Mouse (Mus musculus): ENCODE data around the gene Tmbim6. TPM values are rescaled to one million over a fixed set of nuclear protein-coding genes. Genes with fewer than 3 reads are reported as not detected.

The Tmbim6 gene
- total RNA-seq, 4 experiments from 2014 or later = 442 to 837 (median 596) TPM

- no peak for DNase-seq
These were observed 60.6 kb downstream of the Tmbim6 start for GRCm38 (mm10) chr15:99453153-99453900.

GRCm38 (mm10) chr15:99454585-99455279 lies 62.0 kb downstream of the Tmbim6 start:
- DNase-seq = no peak

- DNase-seq = no peak
These were observed 62.7 kb downstream of the Tmbim6 start for GRCm38 (mm10) chr15:99455415-99455814.

- no peak for DNase-seq
These were observed 63.8 kb downstream of the Tmbim6 start for GRCm38 (mm10) chr15:99456338-99456962.

- peak; percentile 69 for DNase-seq
These were observed 64.4 kb downstream of the Tmbim6 start for GRCm38 (mm10) chr15:99456963-99457605.

GRCm38 (mm10) chr15:99457606-99458401 lies 65.1 kb downstream of the Tmbim6 start, which contains the start of gene Nckap5l:
TSS of gene Nckap5l (minus strand) at chr15:99457748.
- peak; percentile 92 for DNase-seq

Other genes with a start within 250 kb of the Tmbim6 start
- 1 to 10 TPM in 3 of 4 experiments, under 1 TPM in 1; 0.70 to 1.9 (median 1.5) TPM for gene Kcnh3, start 168.0 kb upstream of the Tmbim6 start, total RNA-seq (2022)
- gene Mcrs1, start 140.9 kb upstream of the Tmbim6 start, total RNA-seq (2022) = 10 to 100 TPM; 43.9 to 54.3 (median 49.1) TPM
- 10 to 100 TPM; 46.5 to 76.6 (median 51.2) TPM for gene Prpf40b, start 97.8 kb upstream of the Tmbim6 start, total RNA-seq (2022)
- gene Fam186b, start 97.0 kb upstream of the Tmbim6 start, total RNA-seq (2022) = 1 to 10 TPM; 2.6 to 4.5 (median 3.8) TPM
- gene Fmnl3, start 22.4 kb upstream of the Tmbim6 start, total RNA-seq (2022) = 10 to 100 TPM; 16.5 to 29.3 (median 24.4) TPM
- gene Nckap5l, start 64.9 kb downstream of the Tmbim6 start, total RNA-seq (2022) = 10 to 100 TPM; 20.2 to 54.8 (median 28.3) TPM
- gene Bcdin3d, start 81.8 kb downstream of the Tmbim6 start, total RNA-seq (2022) = 1 to 10 TPM; 5.2 to 8.1 (median 7.1) TPM
- 10 to 100 TPM; 33.7 to 54.7 (median 43.2) TPM for gene Faim2, start 135.3 kb downstream of the Tmbim6 start, total RNA-seq (2022)
- gene Aqp2, start 186.2 kb downstream of the Tmbim6 start, total RNA-seq (2022) = 1 to 10 TPM; 1.0 to 5.2 (median 1.9) TPM
- 1 to 10 TPM in 1 of 4 experiments, under 1 TPM in 3; 0.43 to 2.1 (median 0.73) TPM for gene Aqp5, start 197.9 kb downstream of the Tmbim6 start, total RNA-seq (2022)
- not detected for gene Aqp6, start 208.5 kb downstream of the Tmbim6 start, total RNA-seq (2022)

All from adrenal gland, adult 8-10 months (tissue).